Mouse (Mus musculus) kidney, embryonic 14.5 days (tissue): ENCODE measurements at regions not wholly inside any gene's neighbourhood (a gene's known extent, or its start where the extent isn't known, plus 50 kb on each side); places are given as distances from the start of the nearest gene placed in this dataset.

Source experiments
- ATAC-seq: fragments of 200-750 bp; cut with Nextera tagmentation; 2 replicates; pipeline ENCODE4 v1.8.0; 2017; ENCODE audit warnings: moderate number of reproducible peaks, mild to moderate bottlenecking, moderate TSS enrichment, moderate library complexity; ENCODE audit not compliant: low FRiP score, low TSS enrichment
- H3K27ac ChIP-seq: fragments of 300-500 bp; sonication (generic); 2 replicates; pipeline ENCODE4 v1.5.1; 2014; ENCODE audit warnings: low read depth, mild to moderate bottlenecking, low read length, moderate library complexity, mixed read lengths
- H3K27me3 ChIP-seq: fragments of 300-500 bp; sonication (generic); 2 replicates; pipeline ENCODE4 v1.6.1; 2014; ENCODE audit warnings: mild to moderate bottlenecking, low read length; ENCODE audit not compliant: control insufficient read depth, insufficient read depth
- H3K36me3 ChIP-seq: fragments of 300-500 bp; sonication (generic); 2 replicates; pipeline ENCODE4 v1.6.1; 2014; ENCODE audit warnings: low read length, mixed read lengths; ENCODE audit not compliant: control insufficient read depth, insufficient read depth
- H3K4me1 ChIP-seq: fragments of 300-500 bp; sonication (generic); 2 replicates; pipeline ENCODE4 v1.6.1; 2014; ENCODE audit warnings: low read length, mixed read lengths; ENCODE audit not compliant: control insufficient read depth, insufficient read depth
- H3K4me2 ChIP-seq: fragments of 300-500 bp; sonication (generic); replicated peaks from 2 replicates; pipeline ENCODE4 v1.6.1; 2014; ENCODE audit warnings: low read depth, mild to moderate bottlenecking, low read length
- H3K4me3 ChIP-seq: fragments of 300-500 bp; sonication (generic); 2 replicates; pipeline ENCODE4 v1.5.1; 2014; ENCODE audit warnings: mild to moderate bottlenecking, low read length
- H3K9ac ChIP-seq: fragments of 300-500 bp; sonication (generic); 2 replicates; pipeline ENCODE4 v1.6.1; 2014; ENCODE audit warnings: low read depth, mild to moderate bottlenecking, low read length, moderate library complexity
- H3K9me3 ChIP-seq: fragments of 300-500 bp; sonication (generic); 2 replicates; pipeline ENCODE4 v1.6.1; 2016; ENCODE audit warnings: low read length; ENCODE audit not compliant: control insufficient read depth
- WGBS: fragments of 180-500 bp; shearing (Covaris S2); extraction: QIAGEN DNeasy Blood & Tissue Kit; methylation state at CpG from one replicate; pipeline ENCODE4 v1.1.7; 2014; 5-methylcytosine and 5-hydroxymethylcytosine counted together

GRCm38 (mm10) chr6:126481257-126481656, 54.0 kb downstream of the Kcna5 start:
- no peaks in the 10 kb centered on the region for H3K36me3 ChIP-seq
- no peak overlapping the region for H3K4me2 ChIP-seq
- ATAC-seq = no peak
- no peaks in the 10 kb centered on the region for H3K27me3 ChIP-seq
- H3K9ac ChIP-seq = no peak overlapping the region
- no peak overlapping the region for H3K4me3 ChIP-seq
- WGBS = 66% methylated on average over 6 of the region's 6 CpGs
- 0 out of 2 replicates have a peak, but pooled peaks cover 6% of the 10 kb centered on the region for H3K4me1 ChIP-seq
- H3K27ac ChIP-seq = no peak overlapping the region
- H3K9me3 ChIP-seq = no peaks in the 10 kb centered on the region

- H3K4me3 ChIP-seq = no peak overlapping the region
- H3K9me3 ChIP-seq = no peaks in the 10 kb centered on the region
- H3K9ac ChIP-seq = no peak overlapping the region
- no peak overlapping the region for H3K27ac ChIP-seq
- H3K4me2 ChIP-seq = no peak overlapping the region
- no peaks in the 10 kb centered on the region for H3K36me3 ChIP-seq
- no peak for ATAC-seq
- 18% methylated on average over 2 of the region's 2 CpGs for WGBS
- H3K27me3 ChIP-seq = no peaks in the 10 kb centered on the region
- H3K4me1 ChIP-seq = 0 out of 2 replicates have a peak, but pooled peaks cover 6% of the 10 kb centered on the region
Observed at GRCm38 (mm10) chr6:126477506-126477905, 57.7 kb downstream of the Kcna5 start.

GRCm38 (mm10) chr6:126476758-126477157, 58.5 kb downstream of the Kcna5 start:
- Histone ChIP-seq H3K4me3 (no peak overlapping the region), H3K9ac (peak overlapping the region; percentile 12; the same call in 1 of the 2 replicates), H3K4me2 (no peak overlapping the region), H3K9me3 (no peaks in the 10 kb centered on the region), H3K27ac (peak overlapping the region; percentile 37; the same call in 1 of the 2 replicates), H3K4me1 (0 out of 2 replicates have a peak, but pooled peaks cover 6% of the 10 kb centered on the region), H3K27me3 (no peaks in the 10 kb centered on the region), H3K36me3 (no peaks in the 10 kb centered on the region)
- 0 out of 2 replicates have a peak, but pooled peaks have one; percentile 30 for ATAC-seq
- 88% methylated on average over 1 of the region's 1 CpGs for WGBS

DNA sequence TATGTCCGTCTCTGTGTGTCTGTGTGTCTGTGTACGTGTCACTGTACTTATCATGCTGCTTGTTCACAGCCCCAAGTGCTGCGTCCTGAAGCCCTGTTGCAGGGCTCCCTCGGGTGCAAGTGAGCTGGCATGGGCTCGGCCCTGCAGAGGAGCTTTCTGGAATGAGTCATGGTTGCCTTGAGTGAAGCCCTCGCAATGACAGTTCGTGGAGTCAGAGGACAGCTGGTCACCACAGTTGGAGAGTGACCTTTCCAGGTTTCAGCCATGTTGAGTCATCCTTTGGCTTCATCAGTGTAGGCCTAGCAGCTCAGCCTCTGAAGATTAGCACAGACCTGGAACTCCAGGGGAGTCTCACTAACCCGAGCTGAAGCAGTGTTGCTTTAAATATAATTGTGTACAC, 59.7 kb downstream of the Kcna5 start:
- H3K4me2 ChIP-seq = no peak overlapping the region
- 89% methylated on average over 8 of the region's 8 CpGs for WGBS
- ATAC-seq = no peak
- H3K9ac ChIP-seq = no peak overlapping the region; the same call in 1 of the 2 replicates
- no peak overlapping the region for H3K27ac ChIP-seq
- no peak overlapping the region for H3K4me3 ChIP-seq
- no peaks in the 10 kb centered on the region for H3K9me3 ChIP-seq
- H3K27me3 ChIP-seq = no peaks in the 10 kb centered on the region
- H3K4me1 ChIP-seq = peaks cover 13% of the 10 kb centered on the region
- H3K36me3 ChIP-seq = no peaks in the 10 kb centered on the region

- Histone ChIP-seq H3K27ac (no peak overlapping the region), H3K4me2 (no peak overlapping the region), H3K9me3 (no peaks in the 10 kb centered on the region), H3K4me1 (no peaks in the 10 kb centered on the region), H3K4me3 (no peak overlapping the region), H3K9ac (no peak overlapping the region), H3K27me3 (no peaks in the 10 kb centered on the region), H3K36me3 (no peaks in the 10 kb centered on the region)
- no peak for ATAC-seq
- WGBS = 79% methylated on average over 1 of the region's 1 CpGs
Observed at GRCm38 (mm10) chr6:126453751-126454150, 81.5 kb downstream of the Kcna5 start.

DNA sequence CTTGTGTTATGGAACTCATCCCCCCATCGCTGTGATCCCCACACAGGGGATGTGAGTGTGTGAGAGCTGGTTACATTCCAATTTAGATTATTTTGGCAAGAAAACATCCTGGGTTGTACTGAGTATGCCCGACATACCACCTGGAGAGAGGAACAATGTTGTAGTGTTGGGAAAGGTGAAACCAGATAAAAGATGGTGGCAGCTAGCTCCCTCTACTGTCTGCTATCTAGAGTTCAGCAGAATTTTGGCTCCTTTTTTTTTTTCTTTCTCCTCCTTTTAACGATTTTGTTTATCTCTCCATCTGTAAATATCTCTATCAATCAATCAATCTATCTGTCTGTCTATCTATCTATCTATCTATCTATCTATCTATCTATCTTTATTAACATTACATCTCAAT, 89.7 kb downstream of the Kcna5 start:
- Histone ChIP-seq H3K27ac (no peak overlapping the region), H3K27me3 (no peaks in the 10 kb centered on the region), H3K36me3 (no peaks in the 10 kb centered on the region), H3K4me2 (no peak overlapping the region), H3K9me3 (no peaks in the 10 kb centered on the region), H3K4me3 (no peak overlapping the region), H3K4me1 (no peaks in the 10 kb centered on the region), H3K9ac (no peak overlapping the region)
- 32% methylated on average over 3 of the region's 3 CpGs for WGBS
- no peak for ATAC-seq

GRCm38 (mm10) chr6:126440254-126440653, 95.0 kb downstream of the Kcna5 start:
- 67% methylated on average over 1 of the region's 1 CpGs for WGBS
- no peak for ATAC-seq

DNA sequence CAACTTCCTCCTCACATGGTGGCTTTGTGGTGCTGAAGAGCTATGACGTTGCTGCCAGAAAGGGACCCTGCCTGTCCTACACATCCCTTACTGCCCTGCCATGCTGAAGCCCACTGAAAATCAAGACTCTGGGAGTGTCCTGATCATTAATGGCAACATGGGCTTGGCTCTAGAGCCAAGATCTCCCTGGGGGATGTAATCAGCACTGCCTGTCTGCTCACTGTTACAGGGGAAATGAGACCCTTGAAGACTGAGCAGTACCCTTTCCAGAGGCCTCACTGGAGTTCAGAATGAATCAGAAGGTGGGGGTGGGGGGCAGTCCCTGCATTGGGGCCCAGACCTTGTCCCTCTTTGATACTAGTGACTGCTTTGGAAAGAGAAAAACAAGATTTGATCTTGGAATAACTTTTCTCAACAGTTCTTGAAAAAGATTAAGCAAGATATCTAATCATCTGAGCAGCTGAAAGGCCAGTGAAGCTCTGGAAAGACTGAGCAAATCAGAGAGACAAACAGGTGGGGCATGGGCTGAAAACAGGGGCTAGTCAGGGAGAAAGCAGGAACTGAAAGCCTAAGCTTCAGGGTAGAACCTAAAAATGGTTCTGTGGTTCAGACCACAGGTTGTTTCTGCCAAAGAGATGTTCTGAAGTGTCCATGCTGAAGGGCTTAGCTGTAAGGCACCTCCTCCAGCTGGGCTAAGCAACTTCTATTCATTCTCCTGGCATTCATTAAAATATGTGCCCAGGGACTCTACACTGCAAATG, 97.1 kb downstream of the Kcna5 start:
- 68% methylated on average over 1 of the region's 1 CpGs for WGBS
- H3K9ac ChIP-seq = no peak overlapping the region
- H3K27me3 ChIP-seq = no peaks in the 10 kb centered on the region
- no peaks in the 10 kb centered on the region for H3K36me3 ChIP-seq
- ATAC-seq = no peak
- no peak overlapping the region for H3K27ac ChIP-seq
- H3K4me1 ChIP-seq = no peaks in the 10 kb centered on the region
- no peaks in the 10 kb centered on the region for H3K9me3 ChIP-seq
- no peak overlapping the region for H3K4me2 ChIP-seq
- H3K4me3 ChIP-seq = no peak overlapping the region

More at GRCm38 (mm10) chr6:126440254-126440653, 95.0 kb downstream of the Kcna5 start:
- Histone ChIP-seq H3K4me2 (no peak overlapping the region), H3K9ac (no peak overlapping the region), H3K27ac (no peak overlapping the region), H3K27me3 (no peaks in the 10 kb centered on the region), H3K9me3 (no peaks in the 10 kb centered on the region), H3K4me3 (no peak overlapping the region), H3K36me3 (no peaks in the 10 kb centered on the region), H3K4me1 (no peaks in the 10 kb centered on the region)

GRCm38 (mm10) chr6:126427208-126427607, 108.0 kb downstream of the Kcna5 start:
- Histone ChIP-seq H3K4me3 (no peak overlapping the region), H3K27me3 (no peaks in the 10 kb centered on the region), H3K9ac (no peak overlapping the region), H3K9me3 (no peaks in the 10 kb centered on the region), H3K36me3 (no peaks in the 10 kb centered on the region), H3K4me2 (no peak overlapping the region), H3K27ac (no peak overlapping the region), H3K4me1 (no peaks in the 10 kb centered on the region)
- ATAC-seq = no peak
